Comparison of ENCODE assay signal across 8 mouse cellular contexts in the genomic region with DNA sequence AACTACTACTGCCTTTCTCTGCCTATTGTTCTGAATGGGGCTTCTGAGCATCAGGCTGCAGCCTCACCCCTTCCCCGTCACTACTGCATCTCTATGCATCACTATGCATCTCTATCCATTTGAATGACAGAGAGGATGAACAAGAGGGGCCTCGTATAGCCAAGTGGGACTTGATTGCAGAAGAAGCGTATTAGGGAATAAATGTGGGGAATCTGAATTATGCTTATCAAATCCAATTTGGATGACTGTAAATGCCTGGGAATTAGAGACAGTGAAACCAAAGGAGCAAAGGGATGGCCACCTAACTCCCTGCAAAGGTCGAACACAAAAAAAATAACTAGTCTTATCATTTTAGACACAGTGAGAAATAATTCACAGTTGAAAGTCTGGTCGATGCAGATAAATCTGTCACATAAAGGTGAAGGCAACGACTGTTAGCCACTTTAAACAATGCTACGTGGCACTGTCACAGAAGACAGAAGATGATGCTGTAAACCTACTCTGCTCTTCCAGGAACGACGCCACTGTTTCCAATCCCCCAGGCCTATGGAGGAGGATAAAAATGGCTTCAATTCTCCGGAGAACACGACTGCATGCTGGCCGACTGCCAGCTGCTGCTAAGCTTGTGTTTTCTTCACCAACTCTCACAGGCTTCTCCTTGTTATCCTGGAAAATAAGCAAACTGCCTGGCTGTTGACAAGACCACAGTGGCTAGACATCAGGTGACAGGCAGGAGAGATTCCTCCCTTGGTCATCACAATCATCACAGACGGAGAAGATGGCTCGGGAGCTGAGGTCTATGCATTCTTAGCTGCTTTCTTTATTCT.
DNase-seq lines count a peak whose midpoint lies in the region; ATAC-seq lines count a peak whose summit lies in the region.

No protein-coding gene starts in this region.

- 43% methylated on average over 14 of the region's 14 CpGs for WGBS in embryonic facial prominence, embryonic 13.5 days
- 75% methylated on average over 14 of the region's 14 CpGs for WGBS in embryonic facial prominence, embryonic 10.5 days
- 39% methylated on average over 14 of the region's 14 CpGs for whole genome bisulfite sequencing in hindbrain, embryonic 13.5 days
- WGBS in neural tube, embryonic 14.5 days: 41% methylated on average over 14 of the region's 14 CpGs

- peak overlapping the region; percentile 9; the same call in 1 of the 2 replicates for H3K27ac ChIP-seq in embryonic facial prominence, embryonic 13.5 days
- no peak overlapping the region for H3K27ac ChIP-seq in embryonic facial prominence, embryonic 10.5 days (replicated peaks)
- H3K27ac ChIP-seq in hindbrain, embryonic 13.5 days: peak overlapping the region; percentile 73
- H3K27ac ChIP-seq in neural tube, embryonic 14.5 days (ENCODE audit: low read depth, low read length): peak overlapping the region; percentile 29; the same call in 1 of the 2 replicates

- H3K36me3 ChIP-seq in embryonic facial prominence, embryonic 13.5 days: no peaks in the 10 kb centered on the region
- H3K36me3 ChIP-seq in embryonic facial prominence, embryonic 10.5 days (replicated peaks): no peaks in the 10 kb centered on the region
- no peaks in the 10 kb centered on the region for H3K36me3 ChIP-seq in hindbrain, embryonic 13.5 days
- H3K36me3 ChIP-seq in neural tube, embryonic 14.5 days (ENCODE audit: control insufficient read depth, insufficient read depth, low read length): no peaks in the 10 kb centered on the region

- DNase-seq in embryonic facial prominence, embryonic 10.5 days (ENCODE audit: low spot score): no peak
- peak; percentile 16 for DNase-seq in lung, postnatal 10 days
- no peak for DNase-seq in lung, postnatal 36 days
- no peak for DNase-seq in urinary bladder, postnatal 36 days (ENCODE audit: low spot score in 2 of 2)
- no peak for DNase-seq in thymus, postnatal 25 days

- H3K27me3 ChIP-seq in embryonic facial prominence, embryonic 13.5 days: no peaks in the 10 kb centered on the region
- H3K27me3 ChIP-seq in embryonic facial prominence, embryonic 10.5 days (replicated peaks; ENCODE audit: low read depth, poor library complexity, severe bottlenecking): no peaks in the 10 kb centered on the region
- H3K27me3 ChIP-seq in hindbrain, embryonic 13.5 days: no peaks in the 10 kb centered on the region
- no peaks in the 10 kb centered on the region for H3K27me3 ChIP-seq in neural tube, embryonic 14.5 days (ENCODE audit: control insufficient read depth, insufficient read depth, low read length)

- no peak overlapping the region for H3K4me3 ChIP-seq in embryonic facial prominence, embryonic 13.5 days
- H3K4me3 ChIP-seq in embryonic facial prominence, embryonic 10.5 days: no peak overlapping the region
- H3K4me3 ChIP-seq in hindbrain, embryonic 13.5 days: no peak overlapping the region
- H3K4me3 ChIP-seq in neural tube, embryonic 14.5 days (ENCODE audit: low read depth, low read length): no peak overlapping the region

- no peak for ATAC-seq in embryonic facial prominence, embryonic 13.5 days (ENCODE audit: insufficient number of reproducible peaks, insufficient read depth, low FRiP score, low TSS enrichment, low read depth)
- ATAC-seq in hindbrain, embryonic 13.5 days (ENCODE audit: low FRiP score): peak; percentile 85
- peak; percentile 74 for ATAC-seq in neural tube, embryonic 14.5 days (ENCODE audit: low read depth)

- H3K4me1 ChIP-seq in embryonic facial prominence, embryonic 13.5 days: peaks cover 11% of the 10 kb centered on the region
- H3K4me1 ChIP-seq in embryonic facial prominence, embryonic 10.5 days: no peaks in the 10 kb centered on the region
- H3K4me1 ChIP-seq in hindbrain, embryonic 13.5 days (replicated peaks): peaks cover 12% of the 10 kb centered on the region
- H3K4me1 ChIP-seq in neural tube, embryonic 14.5 days (ENCODE audit: control insufficient read depth, insufficient read depth, low read length): no peaks in the 10 kb centered on the region

- H3K4me2 ChIP-seq in embryonic facial prominence, embryonic 13.5 days: no peak overlapping the region; the same call in 1 of the 2 replicates
- peak overlapping the region; percentile 1; the same call in 1 of the 2 replicates for H3K4me2 ChIP-seq in hindbrain, embryonic 13.5 days
- H3K4me2 ChIP-seq in neural tube, embryonic 14.5 days (ENCODE audit: low read depth, low read length): no peak overlapping the region

- H3K9me3 ChIP-seq in embryonic facial prominence, embryonic 13.5 days: no peaks in the 10 kb centered on the region
- H3K9me3 ChIP-seq in embryonic facial prominence, embryonic 10.5 days: no peaks in the 10 kb centered on the region
- H3K9me3 ChIP-seq in hindbrain, embryonic 13.5 days: no peaks in the 10 kb centered on the region
- H3K9me3 ChIP-seq in neural tube, embryonic 14.5 days (ENCODE audit: control insufficient read depth, low read length): no peaks in the 10 kb centered on the region

- H3K9ac ChIP-seq in embryonic facial prominence, embryonic 13.5 days: no peak overlapping the region
- H3K9ac ChIP-seq in hindbrain, embryonic 13.5 days: no peak overlapping the region; the same call in 1 of the 2 replicates
- no peak overlapping the region for H3K9ac ChIP-seq in neural tube, embryonic 14.5 days (replicated peaks; ENCODE audit: low read depth, low read length)
